Mouse (Mus musculus): Measurements from ENCODE around the gene Rfxank. TPM values are rescaled to one million over a fixed set of nuclear protein-coding genes. Genes with fewer than 3 reads are reported as not detected.

The Rfxank gene
- total RNA-seq, 2 experiments from 2014 or later = 20.7 to 22.4 TPM

Small RNAs within 50 kb of the gene (microRNA-seq; reads per million reads assigned to microRNA genes)
- gene Mir7066 = 0 to 0.35 reads per million in 2 experiments

Other genes starting within 250 kb of the Rfxank start
- under 1 TPM; 0.25 to 0.31 TPM for gene Tssk6, start 237.0 kb downstream of the Rfxank start, total RNA-seq (2021)
- 100 to 1,000 TPM; 376 to 397 TPM for gene Ndufa13, start 236.6 kb downstream of the Rfxank start, total RNA-seq (2021)
- gene Yjefn3, start 236.4 kb downstream of the Rfxank start, total RNA-seq (2021) = 10 to 100 TPM in 1 of 2 experiments, 1 to 10 TPM in 1; 9.1 to 10.1 TPM
- gene Gatad2a, start 142.8 kb downstream of the Rfxank start, total RNA-seq (2021) = 10 to 100 TPM; 62.1 to 63.1 TPM
- 10 to 100 TPM; 43.3 to 44.2 TPM for gene Mau2, start 96.4 kb downstream of the Rfxank start, total RNA-seq (2021)
- 10 to 100 TPM; 23.2 to 23.9 TPM for gene Sugp1, start 96.3 kb downstream of the Rfxank start, total RNA-seq (2021)
- under 1 TPM; 0.77 to 0.94 TPM for gene Tm6sf2, start 66.2 kb downstream of the Rfxank start, total RNA-seq (2021)
- gene Hapln4, start 55.7 kb downstream of the Rfxank start, total RNA-seq (2021) = not detected
- gene Ncan, start 18.3 kb downstream of the Rfxank start, total RNA-seq (2021) = under 1 TPM in 1 of 2 experiments, not detected in 1; 0.19 TPM
- gene Nr2c2ap, start 7.8 kb downstream of the Rfxank start, total RNA-seq (2021) = 10 to 100 TPM; 10.9 to 12.8 TPM
- gene Borcs8, start 345 bp upstream of the Rfxank start, total RNA-seq (2021) = 10 to 100 TPM; 30.3 TPM
- gene Mef2b, start 557 bp upstream of the Rfxank start, total RNA-seq (2021) = under 1 TPM; 0.38 to 0.45 TPM
- 100 to 1,000 TPM in 1 of 2 experiments, 10 to 100 TPM in 1; 88.3 to 103 TPM for gene Tmem161a, start 33.2 kb upstream of the Rfxank start, total RNA-seq (2021)
- 10 to 100 TPM; 43.0 to 48.6 TPM for gene Slc25a42, start 73.2 kb upstream of the Rfxank start, total RNA-seq (2021)
- 10 to 100 TPM; 42.9 to 47.8 TPM for gene Sugp2, start 95.1 kb upstream of the Rfxank start, total RNA-seq (2021)
- gene Armc6, start 95.3 kb upstream of the Rfxank start, total RNA-seq (2021) = 1 to 10 TPM; 8.9 to 9.2 TPM
- gene Homer3, start 143.7 kb upstream of the Rfxank start, total RNA-seq (2021) = 10 to 100 TPM; 25.6 to 28.2 TPM
- 10 to 100 TPM; 33.1 to 33.5 TPM for gene Ddx49, start 163.3 kb upstream of the Rfxank start, total RNA-seq (2021)
- gene Cope, start 163.4 kb upstream of the Rfxank start, total RNA-seq (2021) = 100 to 1,000 TPM; 160 to 173 TPM
- gene Cers1, start 176.6 kb upstream of the Rfxank start, total RNA-seq (2021) = under 1 TPM; 0.57 to 0.67 TPM
- gene Gdf1, start 190.7 kb upstream of the Rfxank start, total RNA-seq (2021) = under 1 TPM in 1 of 2 experiments, not detected in 1; 0.20 TPM
- 10 to 100 TPM; 40.8 to 48.8 TPM for gene Upf1, start 214.1 kb upstream of the Rfxank start, total RNA-seq (2021)
- 1 to 10 TPM; 2.4 to 3.4 TPM for gene Comp, start 234.4 kb upstream of the Rfxank start, total RNA-seq (2021)

Measured in heart, postnatal 10 days (tissue).